Mouse (Mus musculus) liver, embryonic 12.5 days (tissue): ENCODE results near the gene Cpne5. TPM values are rescaled to one million over a fixed set of nuclear protein-coding genes. Genes with fewer than 3 reads are reported as not detected.

Source experiments
- ATAC-seq: fragments of 200-750 bp; cut with Nextera tagmentation; 2 replicates; pipeline ENCODE4 v1.8.0; 2017; ENCODE audit warnings: moderate number of reproducible peaks, mild to moderate bottlenecking, moderate library complexity
- H3K27ac ChIP-seq: fragments of 300-500 bp; sonication (generic); 2 replicates; pipeline ENCODE4 v1.5.1; 2016; ENCODE audit warnings: mild to moderate bottlenecking
- H3K27me3 ChIP-seq: fragments of 300-500 bp; sonication (generic); replicated peaks from 2 replicates; pipeline ENCODE4 v1.6.1; 2016; ENCODE audit warnings: mild to moderate bottlenecking, moderate library complexity
- H3K36me3 ChIP-seq: fragments of 300-500 bp; sonication (generic); 2 replicates; pipeline ENCODE4 v1.6.1; 2016; ENCODE audit warnings: mild to moderate bottlenecking, moderate library complexity
- H3K4me1 ChIP-seq: fragments of 300-500 bp; sonication (generic); 2 replicates; pipeline ENCODE4 v1.6.1; 2016
- H3K4me2 ChIP-seq: fragments of 300-500 bp; sonication (generic); 2 replicates; pipeline ENCODE4 v1.6.1; 2016; ENCODE audit warnings: mild to moderate bottlenecking, moderate library complexity
- H3K4me3 ChIP-seq: fragments of 300-500 bp; sonication (generic); 2 replicates; pipeline ENCODE4 v1.5.1; 2016; ENCODE audit warnings: mild to moderate bottlenecking, moderate library complexity
- H3K9ac ChIP-seq: fragments of 300-500 bp; sonication (generic); 2 replicates; pipeline ENCODE4 v1.6.1; 2016; ENCODE audit warnings: mild to moderate bottlenecking, moderate library complexity
- H3K9me3 ChIP-seq: fragments of 300-500 bp; sonication (generic); replicated peaks from 2 replicates; pipeline ENCODE4 v1.6.1; 2016; ENCODE audit warnings: mild to moderate bottlenecking, moderate library complexity
- WGBS: fragments of 180-500 bp; shearing (Covaris S2); methylation state at CpG from one replicate; pipeline ENCODE4 v1.1.7; 2016; ENCODE audit not compliant: insufficient replicate concordance; 5-methylcytosine and 5-hydroxymethylcytosine counted together
- polyA plus RNA-seq: library from polyadenylated mRNA; unstranded; fragments of >200 nt; fragmentation: Nextera tagmentation; extraction: Ambion mirVana; gene quantifications from 2 replicates; pipeline ENCODE4 v1.2.1, GENCODE M21; 2016

Gene Cpne5
- polyA plus RNA-seq, 1 experiment from 2014 or later = 0.18 TPM

DNA sequence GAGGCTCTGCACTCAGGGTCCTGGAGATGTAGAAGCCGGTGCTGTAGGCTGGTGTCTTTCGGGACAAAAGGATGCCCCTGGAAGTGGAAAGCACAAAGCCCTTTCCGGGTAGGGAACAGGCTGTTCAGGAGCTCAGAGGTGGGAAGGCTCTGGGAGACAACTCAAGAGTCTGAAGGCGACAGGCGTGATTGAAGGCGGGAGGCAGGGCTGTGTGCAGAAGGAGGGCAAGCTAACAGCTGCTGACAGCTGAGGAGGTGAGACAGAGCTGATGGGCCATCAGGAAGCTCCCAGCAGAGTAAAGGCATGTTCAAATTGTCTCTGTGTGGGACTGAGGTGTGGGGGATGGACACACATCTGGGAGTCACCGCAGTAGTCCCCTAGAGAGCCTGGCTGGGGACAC is 1.9 kb downstream of the Cpne5 start:
- H3K36me3 ChIP-seq = no peaks in the 10 kb centered on the region
- peaks cover 85% of the 10 kb centered on the region for H3K27me3 ChIP-seq
- no peak for ATAC-seq
- peaks cover 13% of the 10 kb centered on the region; the same call in 1 of the 2 replicates for H3K4me1 ChIP-seq
- whole genome bisulfite sequencing = 54% methylated on average over 7 of the region's 7 CpGs
- no peaks in the 10 kb centered on the region for H3K9me3 ChIP-seq
- H3K9ac ChIP-seq = no peak overlapping the region
- H3K4me2 ChIP-seq = no peak overlapping the region
- H3K27ac ChIP-seq = no peak overlapping the region
- H3K4me3 ChIP-seq = no peak overlapping the region

- Histone ChIP-seq H3K9ac (no peak overlapping the region), H3K4me3 (no peak overlapping the region), H3K4me2 (no peak overlapping the region), H3K27me3 (peaks cover 40% of the 10 kb centered on the region), H3K9me3 (no peaks in the 10 kb centered on the region), H3K4me1 (no peaks in the 10 kb centered on the region), H3K27ac (no peak overlapping the region), H3K36me3 (no peaks in the 10 kb centered on the region)
- ATAC-seq = no peak
- 55% methylated on average over 10 of the region's 10 CpGs for WGBS
These were observed 6.9 kb downstream of the Cpne5 start for GRCm38 (mm10) chr17:29231109-29231508.

DNA sequence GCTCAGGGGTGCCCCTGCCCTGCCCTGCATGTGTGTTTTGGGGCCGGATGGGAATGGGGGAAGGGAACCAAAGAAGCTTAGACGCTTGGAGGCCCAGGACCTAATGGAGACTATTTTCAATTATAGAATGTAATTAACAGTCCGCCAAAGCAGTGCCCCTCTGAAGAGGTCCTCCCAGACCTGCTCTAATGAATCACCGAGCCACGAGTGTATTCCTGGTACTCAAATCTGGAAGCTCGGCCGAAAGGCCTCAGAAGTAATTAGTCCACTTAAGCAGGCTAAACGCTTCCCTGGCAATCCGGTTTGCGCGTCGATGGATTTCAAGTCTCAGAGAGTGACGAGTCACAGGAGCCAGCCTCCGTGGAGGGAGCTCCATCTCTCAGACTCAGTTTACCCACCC is 17.3 kb downstream of the Cpne5 start:
- peaks cover 7% of the 10 kb centered on the region; the same call in 1 of the 2 replicates for H3K27me3 ChIP-seq
- H3K9ac ChIP-seq = no peak overlapping the region
- H3K4me1 ChIP-seq = no peaks in the 10 kb centered on the region
- 76% methylated on average over 14 of the region's 14 CpGs for WGBS
- H3K4me2 ChIP-seq = no peak overlapping the region
- H3K27ac ChIP-seq = no peak overlapping the region
- H3K36me3 ChIP-seq = no peaks in the 10 kb centered on the region
- no peaks in the 10 kb centered on the region for H3K9me3 ChIP-seq
- no peak for ATAC-seq
- no peak overlapping the region for H3K4me3 ChIP-seq

DNA sequence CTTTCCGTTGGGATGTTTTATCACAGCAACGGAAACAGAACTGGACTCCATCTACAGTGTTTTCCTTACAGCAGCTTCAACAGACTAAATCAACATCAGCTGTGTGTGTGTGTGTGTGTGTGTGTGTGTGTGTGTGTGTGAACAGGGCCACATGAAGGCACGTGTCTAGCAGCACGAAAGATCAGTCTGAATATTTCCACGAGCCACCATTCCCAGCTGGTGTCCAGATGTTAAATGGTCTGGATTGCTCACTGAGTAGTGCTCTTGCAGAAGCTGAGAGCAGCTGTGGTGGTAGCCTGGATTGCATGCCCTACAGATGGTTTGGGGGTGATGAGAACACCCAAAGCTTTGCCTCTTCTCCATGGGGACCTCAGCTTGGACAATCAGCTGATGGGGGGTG is 19.9 kb downstream of the Cpne5 start:
- Histone ChIP-seq H3K27me3 (peaks cover 32% of the 10 kb centered on the region), H3K4me1 (no peaks in the 10 kb centered on the region), H3K9me3 (no peaks in the 10 kb centered on the region), H3K27ac (no peak overlapping the region), H3K36me3 (no peaks in the 10 kb centered on the region), H3K4me2 (no peak overlapping the region), H3K4me3 (no peak overlapping the region), H3K9ac (no peak overlapping the region)
- 56% methylated on average over 5 of the region's 5 CpGs for WGBS
- ATAC-seq = no peak

DNA sequence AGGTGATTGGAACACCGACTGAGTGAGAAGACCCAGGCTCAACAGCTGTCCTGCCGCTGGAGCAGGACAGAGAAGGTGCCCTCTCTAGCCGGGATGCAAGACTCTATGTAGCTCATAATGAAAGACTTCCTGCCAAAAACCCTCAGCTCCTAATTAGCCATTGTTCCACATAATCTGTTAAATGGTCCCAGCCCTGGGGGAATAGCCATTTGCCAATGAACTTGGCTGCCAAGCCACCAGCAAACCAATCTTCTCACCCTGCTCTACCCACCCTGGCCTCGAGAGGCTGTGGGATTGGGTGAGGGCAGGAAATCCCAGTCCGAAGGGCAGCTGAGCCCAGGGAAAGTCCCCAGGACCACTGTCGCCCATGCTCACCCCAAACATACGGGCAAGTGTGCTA is 21.9 kb downstream of the Cpne5 start:
- Histone ChIP-seq H3K4me1 (peaks cover 6% of the 10 kb centered on the region; the same call in 1 of the 2 replicates), H3K4me3 (no peak overlapping the region), H3K9ac (no peak overlapping the region), H3K36me3 (no peaks in the 10 kb centered on the region), H3K27ac (no peak overlapping the region), H3K4me2 (no peak overlapping the region), H3K27me3 (peaks cover 42% of the 10 kb centered on the region), H3K9me3 (no peaks in the 10 kb centered on the region)
- no peak for ATAC-seq
- 49% methylated on average over 7 of the region's 7 CpGs for WGBS

- 52% methylated on average over 10 of the region's 10 CpGs for WGBS
- Histone ChIP-seq H3K9ac (no peak overlapping the region), H3K27me3 (peaks cover 45% of the 10 kb centered on the region), H3K27ac (no peak overlapping the region), H3K4me1 (peaks cover 6% of the 10 kb centered on the region; the same call in 1 of the 2 replicates), H3K9me3 (no peaks in the 10 kb centered on the region), H3K36me3 (no peaks in the 10 kb centered on the region), H3K4me3 (no peak overlapping the region), H3K4me2 (no peak overlapping the region)
- ATAC-seq = no peak
These were observed 23.3 kb downstream of the Cpne5 start for GRCm38 (mm10) chr17:29214655-29215054.

DNA sequence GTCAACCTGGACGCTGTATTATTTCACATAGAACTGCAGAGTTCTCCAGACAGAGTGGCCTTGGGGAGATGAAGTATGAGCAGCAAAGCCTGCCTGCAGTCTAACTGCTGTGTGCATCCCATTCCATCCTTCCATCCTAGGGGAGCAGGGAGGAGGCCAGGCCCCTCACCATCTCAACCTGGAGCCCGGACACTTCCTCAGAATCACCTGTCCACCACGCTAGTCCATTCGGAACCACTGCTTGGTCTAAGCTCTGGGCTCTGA is 23.8 kb downstream of the Cpne5 start:
- H3K4me1 ChIP-seq = peaks cover 6% of the 10 kb centered on the region; the same call in 1 of the 2 replicates
- no peaks in the 10 kb centered on the region for H3K36me3 ChIP-seq
- H3K27me3 ChIP-seq = peaks cover 45% of the 10 kb centered on the region
- H3K27ac ChIP-seq = no peak overlapping the region
- H3K9me3 ChIP-seq = no peaks in the 10 kb centered on the region
- no peak overlapping the region for H3K4me2 ChIP-seq
- H3K4me3 ChIP-seq = no peak overlapping the region
- ATAC-seq = no peak
- H3K9ac ChIP-seq = no peak overlapping the region
- 62% methylated on average over 4 of the region's 4 CpGs for WGBS

DNA sequence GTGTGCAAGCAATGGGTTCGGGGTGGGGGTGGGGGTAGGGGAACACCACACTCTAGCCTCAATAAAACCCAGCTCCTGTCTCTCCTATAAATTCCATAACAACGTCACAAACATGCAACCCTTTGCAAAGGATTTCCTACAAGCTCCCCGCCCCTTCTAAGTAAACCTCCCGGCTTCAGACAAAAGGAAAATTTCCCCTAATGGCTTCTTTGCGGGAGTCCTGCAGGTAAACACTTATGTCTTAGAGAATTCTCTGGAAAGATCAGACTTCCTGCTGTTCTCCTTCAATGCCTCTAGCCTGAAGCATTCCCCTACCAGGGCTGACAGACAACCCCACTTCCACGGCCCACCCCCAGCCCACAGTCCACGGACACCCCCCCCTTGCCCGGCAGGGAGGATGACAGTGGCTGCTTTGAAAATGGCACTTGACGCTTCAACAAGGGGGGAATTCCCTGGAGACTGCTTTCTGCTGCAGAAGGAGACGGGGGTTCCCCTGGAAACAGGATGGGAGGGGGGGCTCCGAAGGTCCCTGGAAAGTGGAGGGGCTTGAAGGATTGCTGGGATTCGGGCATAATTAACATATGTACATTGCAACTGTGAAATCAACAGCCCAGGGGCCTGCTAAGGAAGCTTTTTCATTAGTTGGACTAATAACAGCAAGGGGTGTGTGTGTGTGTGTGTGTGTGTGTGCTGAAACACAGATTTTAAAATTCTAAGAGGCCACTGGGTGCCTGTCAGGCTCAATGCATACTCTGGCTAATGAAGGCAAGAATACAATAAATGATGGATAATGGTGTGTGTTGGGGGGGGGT is 24.4 kb downstream of the Cpne5 start:
- ATAC-seq = no peak
- 40% methylated on average over 12 of the region's 12 CpGs for WGBS

GRCm38 (mm10) chr17:29211836-29212235 is 26.1 kb downstream of the Cpne5 start:
- Histone ChIP-seq H3K36me3 (no peaks in the 10 kb centered on the region), H3K4me3 (no peak overlapping the region), H3K9ac (no peak overlapping the region), H3K4me1 (peaks cover 6% of the 10 kb centered on the region; the same call in 1 of the 2 replicates), H3K9me3 (no peaks in the 10 kb centered on the region), H3K4me2 (no peak overlapping the region), H3K27ac (no peak overlapping the region), H3K27me3 (peaks cover 45% of the 10 kb centered on the region)
- 31% methylated on average over 7 of the region's 7 CpGs for WGBS
- no peak for ATAC-seq

More for the DNA sequence above, 24.4 kb downstream of the Cpne5 start:
- H3K4me1 ChIP-seq = peaks cover 6% of the 10 kb centered on the region; the same call in 1 of the 2 replicates
- no peak overlapping the region for H3K4me3 ChIP-seq
- H3K4me2 ChIP-seq = no peak overlapping the region
- H3K36me3 ChIP-seq = no peaks in the 10 kb centered on the region
- H3K27ac ChIP-seq = no peak overlapping the region
- H3K27me3 ChIP-seq = peaks cover 45% of the 10 kb centered on the region
- H3K9ac ChIP-seq = no peak overlapping the region; the same call in 1 of the 2 replicates
- no peaks in the 10 kb centered on the region for H3K9me3 ChIP-seq

DNA sequence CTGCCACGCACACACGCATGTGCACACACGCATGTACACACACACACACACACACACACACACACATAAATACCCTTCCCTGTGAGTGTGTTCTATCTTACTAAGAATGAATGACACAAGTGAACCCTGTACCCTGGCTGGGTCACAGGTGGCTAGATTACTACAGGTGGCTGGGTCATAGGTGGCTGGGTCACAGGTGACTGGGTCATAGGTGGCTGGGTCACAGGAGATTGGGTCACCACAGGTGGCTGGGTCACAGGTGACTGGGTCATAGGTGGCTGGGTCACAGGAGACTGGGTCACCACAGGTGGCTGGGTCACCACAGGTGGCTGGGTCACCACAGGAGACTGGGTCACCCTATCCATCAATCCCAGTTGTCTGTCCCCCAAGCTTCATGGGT is 27.9 kb downstream of the Cpne5 start:
- Histone ChIP-seq H3K4me2 (no peak overlapping the region), H3K36me3 (no peaks in the 10 kb centered on the region), H3K4me1 (peaks cover 6% of the 10 kb centered on the region; the same call in 1 of the 2 replicates), H3K9ac (no peak overlapping the region), H3K27ac (no peak overlapping the region), H3K4me3 (no peak overlapping the region), H3K9me3 (no peaks in the 10 kb centered on the region), H3K27me3 (peaks cover 32% of the 10 kb centered on the region)
- WGBS = 88% methylated on average over 3 of the region's 3 CpGs
- ATAC-seq = no peak

- Histone ChIP-seq H3K4me1 (no peaks in the 10 kb centered on the region), H3K36me3 (no peaks in the 10 kb centered on the region), H3K9ac (no peak overlapping the region), H3K4me2 (no peak overlapping the region), H3K27me3 (peaks cover 2% of the 10 kb centered on the region; the same call in 1 of the 2 replicates), H3K27ac (no peak overlapping the region), H3K9me3 (no peaks in the 10 kb centered on the region), H3K4me3 (no peak overlapping the region)
- ATAC-seq = no peak
- 69% methylated on average over 7 of the region's 7 CpGs for WGBS
These were observed 31.9 kb downstream of the Cpne5 start for GRCm38 (mm10) chr17:29206052-29206451.

- no peak overlapping the region for H3K27ac ChIP-seq
- no peaks in the 10 kb centered on the region for H3K4me1 ChIP-seq
- no peak for ATAC-seq
- H3K4me2 ChIP-seq = no peak overlapping the region
- H3K9ac ChIP-seq = no peak overlapping the region
- no peaks in the 10 kb centered on the region for H3K9me3 ChIP-seq
- WGBS = 67% methylated on average over 6 of the region's 6 CpGs
- H3K36me3 ChIP-seq = no peaks in the 10 kb centered on the region
- H3K27me3 ChIP-seq = no peaks in the 10 kb centered on the region
- no peak overlapping the region for H3K4me3 ChIP-seq
These were observed 35.4 kb downstream of the Cpne5 start for GRCm38 (mm10) chr17:29202604-29203003.

- Histone ChIP-seq H3K4me2 (no peak overlapping the region), H3K27ac (no peak overlapping the region), H3K36me3 (no peaks in the 10 kb centered on the region), H3K4me1 (no peaks in the 10 kb centered on the region), H3K9me3 (no peaks in the 10 kb centered on the region), H3K27me3 (no peaks in the 10 kb centered on the region), H3K9ac (no peak overlapping the region), H3K4me3 (no peak overlapping the region)
- ATAC-seq = no peak
- 51% methylated on average over 6 of the region's 7 CpGs for WGBS
These were observed 38.1 kb downstream of the Cpne5 start for GRCm38 (mm10) chr17:29199821-29200220.
